In genomic region chr1:88245881-88246280, GRCm38 (mm10) we compare ENCODE assay signal across 25 mouse cellular contexts. TPM values are rescaled to one million over a fixed set of nuclear protein-coding genes. Genes with fewer than 3 reads are reported as not detected.
A peak's percentile ranks its signal among the peaks of the same experiment; 100 is the strongest.
DNase-seq lines count a peak whose midpoint lies in the region; ATAC-seq and TF ChIP-seq lines count a peak whose summit lies in the region.
"Had no signal": no experiment of that assay in that cellular context is flagged by ENCODE, and none has a peak within 500 bp of the region (broad histone marks: within the 10 kb centered on the region; RNA-seq: fewer than 3 reads in every experiment).

No protein-coding gene starts in this region.

- H3K36me3 ChIP-seq in forebrain, embryonic 12.5 days (replicated peaks): no peaks in the 10 kb centered on the region
- no peaks in the 10 kb centered on the region for H3K36me3 ChIP-seq in forebrain, embryonic 11.5 days (ENCODE audit: control insufficient read depth, insufficient read depth, low read length)
- H3K36me3 ChIP-seq in intestine, postnatal 0 days (ENCODE audit: control insufficient read depth, insufficient read depth): no peaks in the 10 kb centered on the region
- H3K36me3 ChIP-seq: embryonic facial prominence, embryonic 10.5 days; embryonic facial prominence, embryonic 12.5 days; forebrain, embryonic 15.5 days; G1E had no signal

- H3K4me1 ChIP-seq in forebrain, embryonic 12.5 days: no peaks in the 10 kb centered on the region
- H3K4me1 ChIP-seq in forebrain, embryonic 11.5 days (replicated peaks; ENCODE audit: control insufficient read depth, insufficient read depth, low read length): no peaks in the 10 kb centered on the region
- H3K4me1 ChIP-seq in intestine, postnatal 0 days (replicated peaks; ENCODE audit: control insufficient read depth, insufficient read depth, low read length): no peaks in the 10 kb centered on the region
- H3K4me1 ChIP-seq: embryonic facial prominence, embryonic 10.5 days; embryonic facial prominence, embryonic 12.5 days; forebrain, embryonic 13.5 days; forebrain, embryonic 15.5 days had no signal

- no peak overlapping the region for H3K27ac ChIP-seq in forebrain, embryonic 12.5 days
- H3K27ac ChIP-seq in forebrain, embryonic 11.5 days (ENCODE audit: low read depth, low read length): no peak overlapping the region
- no peak overlapping the region for H3K27ac ChIP-seq in intestine, postnatal 0 days (ENCODE audit: low read depth, low read length)
- H3K27ac ChIP-seq: embryonic facial prominence, embryonic 10.5 days; embryonic facial prominence, embryonic 12.5 days; forebrain, embryonic 13.5 days; forebrain, embryonic 15.5 days had no signal

- no peaks in the 10 kb centered on the region for H3K27me3 ChIP-seq in forebrain, embryonic 12.5 days
- H3K27me3 ChIP-seq in forebrain, embryonic 11.5 days (ENCODE audit: control insufficient read depth, insufficient read depth, low read length): no peaks in the 10 kb centered on the region
- no peaks in the 10 kb centered on the region for H3K27me3 ChIP-seq in intestine, postnatal 0 days (replicated peaks; ENCODE audit: control insufficient read depth, insufficient read depth, low read length)
- H3K27me3 ChIP-seq: embryonic facial prominence, embryonic 12.5 days; forebrain, embryonic 13.5 days; forebrain, embryonic 15.5 days; Patski had no signal

- peaks cover 95% of the 10 kb centered on the region for H3K9me3 ChIP-seq in forebrain, embryonic 12.5 days
- peaks cover 95% of the 10 kb centered on the region for H3K9me3 ChIP-seq in forebrain, embryonic 11.5 days (ENCODE audit: control insufficient read depth, low read length)
- peaks cover 35% of the 10 kb centered on the region for H3K9me3 ChIP-seq in intestine, postnatal 0 days (ENCODE audit: control insufficient read depth)

- ATAC-seq in forebrain, embryonic 12.5 days (ENCODE audit: low FRiP score): 0 out of 2 replicates have a peak, but pooled peaks have one; percentile 0
- ATAC-seq in forebrain, embryonic 11.5 days (replicated peaks; ENCODE audit: low FRiP score): no peak
- ATAC-seq in intestine, postnatal 0 days: 0 out of 2 replicates have a peak, but pooled peaks have one; percentile 1
- ATAC-seq: activated CD4-positive, CD25-positive, alpha-beta regulatory T cell, adult 4 months; CD4-positive, CD25-positive, alpha-beta regulatory T cell, adult 4 months; forebrain, embryonic 13.5 days; forebrain, embryonic 15.5 days; forebrain, postnatal 0 days; Patski had no signal

- WGBS in forebrain, embryonic 12.5 days: 79% methylated on average over 6 of the region's 6 CpGs
- WGBS in forebrain, embryonic 11.5 days: 78% methylated on average over 6 of the region's 6 CpGs
- 74% methylated on average over 6 of the region's 6 CpGs for WGBS in intestine, postnatal 0 days

- no peak for DNase-seq in forebrain, embryonic 11.5 days (ENCODE audit: low spot score)
- peak; percentile 71 for DNase-seq in testis, postnatal 10 days (ENCODE audit: low spot score)
- DNase-seq in testis, postnatal 14 days (ENCODE audit: low spot score): no peak
- no peak for DNase-seq in kidney, postnatal 14 days
- DNase-seq: adrenal gland, adult 8-10 months; adrenal gland, postnatal 14 days; adrenal gland, postnatal 36 days; B cell, adult 2 months; cerebellum, adult 11-12 months; cerebellum, adult 2 months; cerebellum, adult 9-10 months; cerebellum, postnatal 10 days; cerebellum, postnatal 25 days; forebrain, postnatal 0 days had no signal

- H3K9ac ChIP-seq in forebrain, embryonic 12.5 days: no peak overlapping the region
- no peak overlapping the region for H3K9ac ChIP-seq in forebrain, embryonic 11.5 days (ENCODE audit: low read length)
- H3K9ac ChIP-seq in intestine, postnatal 0 days (ENCODE audit: low read depth, low read length): no peak overlapping the region
- H3K9ac ChIP-seq: embryonic facial prominence, embryonic 12.5 days; forebrain, embryonic 13.5 days; forebrain, embryonic 15.5 days; forebrain, postnatal 0 days had no signal

- H3K4me3 ChIP-seq in forebrain, embryonic 12.5 days (replicated peaks): no peak overlapping the region
- H3K4me3 ChIP-seq in forebrain, embryonic 11.5 days (ENCODE audit: low read depth, low read length): no peak overlapping the region
- H3K4me3 ChIP-seq in intestine, postnatal 0 days (ENCODE audit: low read depth, low read length): no peak overlapping the region
- H3K4me3 ChIP-seq: embryonic facial prominence, embryonic 10.5 days; embryonic facial prominence, embryonic 12.5 days; forebrain, embryonic 13.5 days; forebrain, embryonic 15.5 days had no signal

- no peak for TF ChIP-seq CTCF in intestine, postnatal 0 days (IDR thresholded peaks at IDR 0.05; ENCODE audit: low read depth)

- H3K4me2 ChIP-seq in forebrain, embryonic 12.5 days: no peak overlapping the region
- no peak overlapping the region for H3K4me2 ChIP-seq in forebrain, embryonic 11.5 days (ENCODE audit: low read depth, low read length, severe bottlenecking)
- no peak overlapping the region for H3K4me2 ChIP-seq in intestine, postnatal 0 days (replicated peaks; ENCODE audit: low read depth)
- H3K4me2 ChIP-seq: embryonic facial prominence, embryonic 12.5 days; forebrain, embryonic 13.5 days; forebrain, embryonic 15.5 days had no signal

RNA-seq across cellular contexts. Expression of gene Mroh2a, which starts 19.1 kb away (rescaled TPM):
- polyA plus RNA-seq in forebrain, embryonic 12.5 days (2016; fragmentation: Nextera tagmentation; extraction: Ambion mirVana): 1.4 and 1.7 TPM in 2 replicates
- 2.5 and 3.0 TPM in 2 replicates for polyA plus RNA-seq in forebrain, embryonic 11.5 days (2014; fragmentation: Nextera tagmentation; extraction: Ambion mirVana)
- 0.29 and 0.94 TPM in 2 replicates for polyA plus RNA-seq in intestine, postnatal 0 days (2015; fragmentation: Nextera tagmentation; extraction: Ambion mirVana)
- polyA plus RNA-seq: cortical plate, adult 2 months; G1E had no signal

RNA-seq across cellular contexts. Expression of gene Hjurp, which starts 31.6 kb away (rescaled TPM):
- 209 and 210 TPM in 2 replicates for polyA plus RNA-seq in forebrain, embryonic 12.5 days (2016; fragmentation: Nextera tagmentation; extraction: Ambion mirVana)
- 221 and 223 TPM in 2 replicates for polyA plus RNA-seq in forebrain, embryonic 11.5 days (2014; fragmentation: Nextera tagmentation; extraction: Ambion mirVana)
- polyA plus RNA-seq in intestine, postnatal 0 days (2015; fragmentation: Nextera tagmentation; extraction: Ambion mirVana): 29.1 and 30.8 TPM in 2 replicates

RNA-seq across cellular contexts. Expression of gene Trpm8, which starts 31.6 kb away (rescaled TPM):
- polyA plus RNA-seq in forebrain, embryonic 12.5 days (2016; fragmentation: Nextera tagmentation; extraction: Ambion mirVana): not detected in 2 replicates
- not detected in 2 replicates for polyA plus RNA-seq in forebrain, embryonic 11.5 days (2014; fragmentation: Nextera tagmentation; extraction: Ambion mirVana)
- not detected in 2 replicates for polyA plus RNA-seq in intestine, postnatal 0 days (2015; fragmentation: Nextera tagmentation; extraction: Ambion mirVana)
- polyA plus RNA-seq: activated CD4-positive, CD25-positive, alpha-beta regulatory T cell, adult 4 months; CD4-positive, CD25-positive, alpha-beta regulatory T cell, adult 4 months; embryonic facial prominence, embryonic 10.5 days; embryonic facial prominence, embryonic 12.5 days; G1E had no signal

RNA-seq across cellular contexts. Expression of gene Ugt1a1, which starts 34.1 kb away (rescaled TPM):
- not detected in 2 replicates for polyA plus RNA-seq in forebrain, embryonic 12.5 days (2016; fragmentation: Nextera tagmentation; extraction: Ambion mirVana)
- polyA plus RNA-seq in forebrain, embryonic 11.5 days (2014; fragmentation: Nextera tagmentation; extraction: Ambion mirVana): not detected in 2 replicates
- polyA plus RNA-seq in intestine, postnatal 0 days (2015; fragmentation: Nextera tagmentation; extraction: Ambion mirVana): 80.7 and 84.0 TPM in 2 replicates
- polyA plus RNA-seq: activated CD4-positive, CD25-positive, alpha-beta regulatory T cell, adult 4 months; CD4-positive, CD25-positive, alpha-beta regulatory T cell, adult 4 months; cerebellum, adult 2 months; embryonic facial prominence, embryonic 10.5 days; embryonic facial prominence, embryonic 12.5 days; forebrain, embryonic 13.5 days; forebrain, embryonic 15.5 days; forebrain, postnatal 0 days; G1E had no signal

RNA-seq across cellular contexts. Expression of gene Dnajb3, which starts 40.3 kb away (rescaled TPM):
- 12.6 and 14.4 TPM in 2 replicates for polyA plus RNA-seq in forebrain, embryonic 12.5 days (2016; fragmentation: Nextera tagmentation; extraction: Ambion mirVana)
- 11.5 and 12.5 TPM in 2 replicates for polyA plus RNA-seq in forebrain, embryonic 11.5 days (2014; fragmentation: Nextera tagmentation; extraction: Ambion mirVana)
- polyA plus RNA-seq in intestine, postnatal 0 days (2015; fragmentation: Nextera tagmentation; extraction: Ambion mirVana): 11.5 and 13.7 TPM in 2 replicates
- polyA plus RNA-seq: G1E, Patski had no signal
